Mouse (Mus musculus) frontal cortex, postnatal 14 days (tissue): ENCODE data around the gene Abl2.
"Not testable (repeated sequence)": the region's sequence is repeated elsewhere in the genome, so short reads cannot be mapped to it uniquely, and the experiment has no call there.

ENCODE experiments used
- DNase-seq, 2 experiments: peaks; one replicate each; pipeline ENCODE4 v3.0.0; 2022; ENCODE audit warnings: low spot score in 2 of 2

The Abl2 gene

GRCm38 (mm10) chr1:156635148-156635547 lies 76.6 kb downstream of the Abl2 start:
- DNase-seq: no peak

DNA sequence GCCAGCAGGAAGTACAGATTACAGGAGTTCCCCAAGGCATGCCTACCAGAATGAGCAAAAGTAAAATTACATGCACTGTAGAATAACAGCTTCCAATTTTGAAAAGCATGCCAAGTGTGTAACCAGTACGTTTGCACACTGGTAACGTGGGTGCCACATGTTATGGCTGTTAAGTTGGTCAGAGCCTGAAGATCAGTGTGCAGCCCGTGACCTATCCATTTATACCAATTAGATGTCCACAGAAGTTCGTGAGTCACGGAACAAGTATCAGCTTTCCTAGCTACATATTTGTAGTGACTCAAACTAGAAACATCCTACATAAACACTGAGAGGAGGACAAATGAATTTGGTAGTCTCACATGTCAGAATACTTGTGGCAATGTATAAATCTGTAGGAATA lies 80.9 kb downstream of the Abl2 start:
- no peak for DNase-seq

DNA sequence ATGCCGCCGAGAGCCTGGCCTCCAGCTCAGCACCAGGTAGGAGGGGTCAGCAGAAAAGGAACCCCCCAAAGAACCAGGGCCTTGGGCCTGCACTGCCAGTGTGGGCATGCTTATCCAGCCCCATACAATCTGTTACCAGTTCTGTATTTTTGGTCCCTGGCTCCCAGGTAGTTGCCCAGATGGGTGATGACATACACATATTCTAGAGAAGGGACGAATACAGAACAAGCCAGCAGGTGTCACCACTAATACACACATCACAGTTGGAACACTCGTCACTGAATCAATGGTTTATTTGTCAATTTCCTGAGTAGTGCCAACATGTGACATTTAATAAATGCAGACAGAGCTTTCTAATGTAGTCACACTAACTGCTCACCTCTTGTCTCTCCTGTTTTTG lies 82.0 kb downstream of the Abl2 start:
- DNase-seq: no peak

GRCm38 (mm10) chr1:156641808-156642207 lies 83.2 kb downstream of the Abl2 start:
- no peak for DNase-seq

DNA sequence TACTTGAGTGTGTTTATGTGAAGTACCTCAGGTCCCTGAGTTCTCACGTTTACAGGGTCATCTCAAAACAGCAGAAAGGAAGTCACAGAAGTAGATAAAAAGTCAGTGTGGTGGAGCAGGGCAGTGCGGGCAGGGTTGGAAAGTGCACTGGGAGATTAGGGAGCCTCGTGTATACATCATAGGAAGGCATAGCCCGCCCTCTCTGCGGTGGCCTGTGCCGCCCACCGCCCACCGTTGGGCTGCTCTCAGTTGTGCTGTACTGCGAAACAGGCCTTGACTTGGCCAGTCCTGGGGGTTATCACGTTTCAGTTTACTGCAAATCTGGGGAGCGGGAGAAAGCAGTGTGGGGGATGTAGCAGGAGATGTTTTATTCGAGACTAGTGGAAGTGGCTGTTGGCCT lies 84.2 kb downstream of the Abl2 start:
- DNase-seq: no peak

GRCm38 (mm10) chr1:156644061-156644460 lies 85.5 kb downstream of the Abl2 start:
- DNase-seq: no peak

- no peak for DNase-seq
Measured at GRCm38 (mm10) chr1:156644780-156645523, 86.4 kb downstream of the Abl2 start.

DNA sequence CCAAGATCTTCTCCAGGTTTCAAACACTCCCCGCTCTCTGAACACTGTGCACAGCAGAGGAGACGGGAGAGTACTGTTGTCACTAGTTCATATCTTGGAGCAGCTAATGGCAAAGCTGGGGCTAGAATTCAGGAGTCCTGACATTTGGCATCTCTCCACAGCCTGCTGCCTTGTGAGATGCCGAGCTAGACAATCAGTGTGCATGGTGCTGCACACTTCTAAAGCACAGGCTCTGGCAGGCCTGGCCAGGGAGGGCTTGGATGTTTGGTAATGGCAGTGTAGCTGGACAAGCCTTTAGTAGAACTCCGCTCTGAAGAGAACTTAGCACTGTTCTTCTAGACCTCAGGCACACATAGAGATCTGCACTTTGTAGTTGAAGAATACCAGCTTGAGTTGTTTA lies 87.4 kb downstream of the Abl2 start:
- DNase-seq: no peak

DNA sequence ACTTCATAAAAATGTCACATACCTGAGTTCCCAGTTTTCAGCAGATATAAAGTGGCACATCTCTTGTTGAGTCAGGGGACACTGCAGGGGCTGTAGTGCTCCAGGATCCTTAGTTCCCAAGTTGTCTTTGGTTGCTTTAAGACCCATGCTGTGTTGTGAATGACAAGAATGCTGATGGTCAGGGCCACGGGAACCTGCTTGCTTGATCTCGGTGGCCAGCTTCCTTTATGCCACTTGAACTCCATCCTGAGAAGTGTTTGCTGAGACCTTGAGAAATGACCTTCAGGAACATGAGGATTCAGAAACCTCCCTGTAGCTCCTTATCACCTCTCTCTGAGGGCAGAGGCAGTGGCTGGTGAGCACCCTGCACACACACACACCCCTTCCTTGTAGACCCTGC lies 90.1 kb downstream of the Abl2 start:
- DNase-seq: no peak

DNA sequence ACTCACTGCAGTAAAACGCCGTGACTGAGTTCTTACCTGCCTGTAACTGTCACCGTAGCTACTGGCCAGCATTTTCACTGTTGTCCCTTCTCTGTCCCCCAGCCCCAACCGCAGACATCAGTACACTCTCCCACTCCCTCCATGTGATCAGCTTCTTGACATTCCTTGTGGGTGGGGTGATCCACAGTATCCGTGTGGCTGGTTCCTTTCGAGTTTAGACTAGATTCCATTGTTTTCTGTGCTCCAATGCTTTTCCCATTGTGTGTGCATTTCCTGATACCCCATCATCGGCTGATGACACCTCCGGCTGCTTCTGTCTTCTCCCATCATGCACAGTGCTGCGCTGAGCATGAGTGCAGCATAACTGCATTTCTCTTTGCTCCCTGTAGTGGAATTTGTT lies 92.0 kb downstream of the Abl2 start:
- no peak for DNase-seq

DNA sequence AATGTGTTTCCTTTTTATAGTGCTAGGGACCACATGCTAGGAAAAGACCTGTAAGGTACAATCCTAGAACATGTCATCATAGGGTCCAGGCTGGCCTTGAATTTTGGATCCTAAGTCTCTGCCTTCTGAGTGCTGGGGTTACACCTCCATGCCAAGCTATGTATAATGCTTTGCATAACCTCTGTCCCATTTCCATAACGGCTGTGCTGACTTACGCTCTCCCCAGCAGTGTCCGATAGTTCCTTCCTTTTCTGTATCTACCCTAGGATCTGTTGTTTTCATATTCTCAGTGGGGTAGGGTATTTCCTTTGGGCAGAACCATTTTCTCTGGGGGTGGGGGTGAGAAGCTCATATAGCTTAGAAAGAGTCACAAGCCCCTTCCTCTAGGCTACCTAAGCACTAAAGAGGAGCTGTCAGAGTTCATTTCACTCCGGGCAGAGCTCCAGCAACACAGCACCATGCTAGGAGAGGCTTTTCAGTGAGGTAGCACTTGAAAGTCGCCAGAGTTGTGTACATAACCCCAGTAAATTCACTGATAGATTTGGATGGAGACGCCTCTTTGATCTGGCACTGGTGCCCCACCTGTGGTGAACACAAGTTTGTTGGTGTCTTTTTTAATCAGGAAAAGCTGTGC lies 93.7 kb downstream of the Abl2 start:
- DNase-seq: no peak

- no peak for DNase-seq
Measured at GRCm38 (mm10) chr1:156654735-156655530, 96.3 kb downstream of the Abl2 start.

GRCm38 (mm10) chr1:156657523-156657922 lies 98.9 kb downstream of the Abl2 start:
- DNase-seq: no peak

GRCm38 (mm10) chr1:156658676-156659075 lies 100.1 kb downstream of the Abl2 start:
- no peak for DNase-seq

- no peak for DNase-seq
Measured at GRCm38 (mm10) chr1:156659906-156660659, 101.5 kb downstream of the Abl2 start.

GRCm38 (mm10) chr1:156660660-156661236 lies 102.2 kb downstream of the Abl2 start:
- DNase-seq: not testable (repeated sequence)

DNA sequence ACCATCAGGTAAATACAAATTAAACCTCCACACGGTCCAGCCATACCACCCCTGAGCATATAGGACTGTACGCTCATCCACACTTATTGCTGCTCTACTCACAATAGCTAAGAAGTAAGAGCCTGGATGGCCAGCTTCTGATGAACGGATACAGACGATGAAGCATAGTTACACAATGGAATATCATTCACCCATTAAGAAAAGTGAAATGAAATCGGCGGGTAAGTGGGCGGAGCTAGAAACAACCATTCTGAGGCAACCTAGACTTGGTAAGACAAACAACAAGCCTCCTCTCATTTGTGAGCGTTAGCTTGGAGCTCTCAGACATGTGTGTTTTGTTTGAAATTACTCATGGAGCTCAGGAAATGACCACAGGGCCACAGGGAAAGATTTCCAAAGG lies 107.2 kb downstream of the Abl2 start:
- no peak for DNase-seq

GRCm38 (mm10) chr1:156667141-156667926 lies 108.7 kb downstream of the Abl2 start:
- DNase-seq: no peak

GRCm38 (mm10) chr1:156668602-156669001 lies 110.0 kb downstream of the Abl2 start:
- DNase-seq: no peak

DNA sequence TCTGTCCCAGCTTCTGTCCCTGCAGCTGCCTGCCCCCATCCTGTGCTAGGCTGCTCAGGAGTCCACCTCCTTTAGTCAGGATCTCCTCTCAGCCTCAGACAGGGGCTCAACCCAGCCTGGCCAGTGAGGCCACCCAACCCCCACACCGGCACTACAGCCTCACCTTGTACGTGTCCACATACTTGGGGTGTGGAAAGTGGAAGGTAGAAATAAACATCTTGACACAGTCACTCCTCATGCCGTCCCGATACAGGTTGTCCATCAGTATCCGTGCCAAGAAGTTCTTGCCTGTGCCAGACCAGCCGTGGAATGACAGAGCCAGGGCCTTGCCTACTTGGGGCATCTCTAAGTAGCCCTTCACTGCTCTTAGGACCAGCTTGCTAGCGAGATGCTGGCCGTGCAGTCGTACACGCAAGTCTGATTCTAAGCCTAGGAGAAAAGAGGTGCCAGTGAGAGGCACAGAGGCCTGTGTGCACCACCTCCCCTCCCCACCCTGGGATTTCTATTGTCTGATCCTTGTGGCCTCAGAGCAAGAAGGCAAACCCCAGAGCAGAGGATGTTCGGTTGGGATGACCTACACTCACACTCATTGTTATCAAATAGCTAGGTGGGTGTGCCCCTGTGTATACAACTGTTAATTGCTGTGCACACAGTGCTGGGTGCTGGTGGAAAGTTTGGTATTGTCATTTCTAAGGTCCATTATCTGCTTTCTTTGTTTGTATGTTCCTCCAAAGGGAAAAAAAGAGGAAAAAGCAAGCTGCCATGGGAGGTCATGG lies 110.8 kb downstream of the Abl2 start:
- DNase-seq: no peak
